Mouse (Mus musculus) right cerebral cortex, postnatal 10 days (tissue): Measurements from ENCODE around the gene Tnp2.
"Not testable (repeated sequence)": the region's sequence is repeated elsewhere in the genome, so short reads cannot be mapped to it uniquely, and the experiment has no call there.

ENCODE experiments used
- DNase-seq, 2 experiments: peaks; one replicate each; pipeline ENCODE4 v3.0.0; 2021; ENCODE audit warnings: low spot score in 2 of 2

The Tnp2 gene

DNA sequence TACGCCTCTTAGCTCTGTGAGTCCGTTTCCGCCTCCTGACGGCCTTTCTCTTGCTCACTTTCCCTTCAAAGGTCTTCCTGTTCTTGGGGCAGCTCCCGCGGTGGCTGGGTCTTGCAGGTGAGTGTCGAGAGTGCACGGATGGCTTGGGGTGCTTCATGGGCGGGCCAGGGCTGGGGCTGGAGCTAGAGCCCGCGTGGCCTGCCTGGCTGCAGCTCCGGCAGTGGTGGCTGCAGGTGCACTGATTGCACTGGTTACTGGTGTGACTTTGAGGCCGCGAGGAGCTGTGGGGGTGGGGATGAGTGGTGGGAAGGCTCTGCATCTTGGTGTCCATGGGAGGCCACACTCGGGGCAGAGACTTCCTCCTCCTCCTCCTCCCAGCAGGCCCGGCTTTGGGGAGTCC is at the start of gene Tnp2:
Gene Tnp2 (minus strand): TSS at position 390 of the 400 bp plus-strand sequence.
- DNase-seq = no peak

- no peak for DNase-seq
Measured at GRCm38 (mm10) chr16:10837903-10838302, 49.4 kb upstream of the Tnp2 start.

GRCm38 (mm10) chr16:10837250-10837649 is 48.8 kb upstream of the Tnp2 start:
- DNase-seq = no peak

DNA sequence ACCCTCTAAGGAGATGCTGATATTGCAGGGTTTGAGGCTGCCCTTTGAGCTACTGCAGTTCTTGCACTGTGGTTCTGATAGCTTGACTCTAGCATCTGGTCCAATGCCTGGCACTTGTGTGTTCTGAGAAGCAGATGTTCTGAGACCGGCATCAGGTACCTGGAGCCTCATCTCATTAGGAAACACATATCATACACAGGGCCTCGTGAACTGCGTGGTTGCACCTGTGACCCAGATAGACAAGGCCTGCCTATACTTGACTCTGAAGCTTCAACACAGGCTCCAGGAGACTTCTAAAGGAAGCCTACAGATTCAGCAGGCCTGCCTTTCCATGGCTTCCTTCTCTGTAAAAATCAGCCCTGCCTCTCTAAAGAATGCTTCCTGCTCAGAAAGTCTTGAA is 47.9 kb upstream of the Tnp2 start:
- DNase-seq = no peak

DNA sequence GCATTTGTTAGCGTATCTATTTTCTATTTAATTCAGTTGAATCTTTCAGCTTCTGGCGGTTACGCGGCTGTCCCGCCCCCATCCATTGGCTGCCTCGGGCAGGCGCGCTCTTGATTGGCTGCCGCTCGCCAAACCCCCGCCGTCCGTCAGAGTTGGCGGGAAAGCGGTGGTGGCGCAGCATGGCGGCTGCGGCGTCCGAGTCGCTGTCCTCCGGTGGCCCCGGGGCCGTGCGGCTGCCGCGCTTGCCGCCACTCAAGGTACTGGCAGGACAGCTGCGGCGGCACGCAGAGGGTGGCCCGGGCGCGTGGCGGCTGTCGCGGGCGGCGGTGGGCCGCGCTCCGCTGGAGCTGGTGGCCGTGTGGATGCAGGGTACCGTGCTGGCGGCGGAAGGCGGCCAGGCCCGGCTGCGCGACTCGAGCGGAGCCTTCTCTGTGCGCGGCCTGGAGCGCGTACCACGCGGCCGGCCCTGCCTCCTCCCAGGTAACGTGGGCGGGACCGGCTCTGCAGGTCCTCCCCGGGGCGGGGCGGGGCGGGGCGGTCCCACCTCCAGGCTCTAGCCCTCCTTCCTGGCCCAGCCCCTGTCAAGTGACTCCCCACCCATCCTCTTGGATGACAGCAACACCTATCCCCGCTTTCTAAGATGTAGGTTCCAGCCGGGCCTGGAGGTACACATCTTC is 46.6 kb upstream of the Tnp2 start, which contains the start of gene Rmi2:
Gene Rmi2 (plus strand): TSS at position 149 of the 677 bp plus-strand sequence.
- DNase-seq = peak; percentile 92

GRCm38 (mm10) chr16:10834542-10834910 is 46.1 kb upstream of the Tnp2 start:
- DNase-seq = no peak

DNA sequence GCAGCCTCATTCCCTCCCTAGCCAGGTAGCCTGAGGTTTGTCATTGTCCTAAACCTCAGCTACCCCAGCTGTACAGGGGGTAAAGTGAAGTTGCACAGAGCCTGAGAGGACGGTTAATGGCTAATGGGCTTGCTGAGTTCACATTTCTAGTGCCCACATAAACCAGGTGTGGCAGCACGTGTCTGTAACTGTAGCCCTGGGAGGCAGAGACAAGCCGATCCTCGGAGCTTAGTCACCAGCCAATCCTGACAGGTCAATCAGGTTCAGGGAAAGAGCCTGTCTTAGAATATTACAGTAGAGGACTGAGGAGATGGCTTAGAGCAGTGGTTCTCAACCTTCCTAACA is 40.0 kb upstream of the Tnp2 start:
- no peak for DNase-seq

- no peak for DNase-seq
Measured at GRCm38 (mm10) chr16:10827766-10828460, 39.5 kb upstream of the Tnp2 start.

DNA sequence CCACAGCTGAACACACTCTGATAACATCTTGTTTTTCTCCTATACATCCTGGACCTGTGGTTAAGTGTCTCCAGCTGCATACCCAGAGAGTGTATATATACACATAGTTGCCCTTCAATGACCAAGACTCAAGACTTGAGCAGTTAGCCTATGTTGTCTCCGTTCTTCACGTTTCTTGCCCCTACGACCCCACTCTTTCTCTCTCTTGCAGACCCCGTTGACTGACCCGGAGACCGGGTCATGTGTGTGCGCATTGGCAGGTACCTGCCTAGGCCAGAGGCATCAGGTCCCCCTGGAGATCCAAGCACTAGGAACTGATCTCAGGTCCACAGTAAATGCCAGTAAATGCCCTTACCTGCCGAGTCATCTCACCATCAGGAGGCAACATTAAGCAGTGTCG is 38.8 kb upstream of the Tnp2 start:
- DNase-seq = no peak

DNA sequence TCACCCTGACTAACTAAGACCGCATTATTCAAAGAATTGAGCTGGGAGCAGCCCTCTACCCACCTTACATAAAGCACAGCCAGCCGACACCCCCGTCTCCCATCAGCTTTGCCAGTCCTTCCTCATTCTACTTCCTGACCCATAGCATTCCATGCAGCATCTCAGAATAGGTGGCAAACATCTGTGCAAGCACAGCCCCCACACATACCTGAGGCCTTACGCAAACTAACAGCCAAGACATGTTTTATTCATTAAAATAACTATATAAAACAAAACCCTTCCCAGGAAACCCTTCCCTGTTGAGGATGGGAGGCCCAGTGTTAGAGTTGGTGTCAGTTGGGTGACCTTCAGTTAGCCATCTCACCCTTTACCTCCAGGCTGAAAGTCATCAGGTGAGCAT is 37.4 kb upstream of the Tnp2 start:
- no peak for DNase-seq

DNA sequence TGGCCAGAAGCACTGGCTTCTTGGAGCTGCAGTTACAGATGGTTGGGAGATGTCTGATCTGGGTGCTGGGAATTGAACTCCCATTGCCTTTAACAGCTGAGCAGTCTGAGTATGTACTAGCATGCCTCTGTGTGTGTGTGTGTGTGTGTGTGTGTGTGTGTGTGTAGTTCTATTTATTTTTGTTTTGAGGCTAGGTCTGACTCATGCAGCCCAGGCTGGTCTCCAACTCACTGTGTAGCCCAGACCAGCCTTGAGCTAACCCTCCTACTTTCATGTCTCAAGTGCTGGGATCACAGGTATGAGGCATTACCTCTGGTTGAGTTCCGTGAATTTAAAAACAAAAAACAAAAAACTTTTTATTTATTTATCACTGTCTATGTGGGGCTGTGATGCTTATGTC is 36.1 kb upstream of the Tnp2 start:
- no peak for DNase-seq

DNA sequence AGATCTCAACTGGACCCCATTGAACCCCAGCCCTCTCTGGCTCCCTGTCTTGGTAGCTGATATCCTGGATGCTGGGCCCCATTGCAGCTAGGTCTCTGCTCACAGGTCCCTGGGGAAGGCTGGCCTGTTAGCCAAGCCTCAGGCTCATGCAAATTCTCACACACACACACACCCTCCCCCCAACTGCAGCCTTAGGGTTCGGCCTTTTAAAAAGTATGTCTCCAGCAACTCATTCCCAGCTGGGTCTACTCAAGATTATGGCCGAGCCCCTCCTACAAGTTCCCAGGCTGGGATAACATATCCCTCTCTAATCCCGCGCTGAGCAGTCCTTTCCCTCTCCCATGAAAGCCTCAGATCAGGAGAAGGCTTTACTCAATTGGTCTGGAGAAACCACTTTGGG is 32.9 kb upstream of the Tnp2 start:
- no peak for DNase-seq

DNA sequence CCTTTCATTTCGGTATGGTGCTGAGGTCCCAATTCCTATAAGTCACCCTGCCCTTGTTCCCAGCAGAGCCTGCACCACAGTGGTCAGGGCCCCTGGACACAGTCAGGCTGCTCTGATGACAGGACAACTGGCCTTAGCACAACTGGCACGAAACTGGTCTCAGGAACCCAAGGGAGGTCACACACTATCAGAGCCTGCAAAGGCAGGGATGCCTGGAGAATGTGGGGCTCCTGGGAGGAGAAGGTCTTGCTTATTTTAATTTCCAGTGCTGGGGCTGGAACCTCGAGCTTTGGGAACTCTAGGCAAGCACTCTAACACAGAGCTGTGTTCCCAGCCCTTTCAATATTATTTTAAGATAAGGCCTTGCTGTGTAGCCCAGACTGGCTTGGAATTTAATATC is 31.5 kb upstream of the Tnp2 start:
- DNase-seq = no peak

DNA sequence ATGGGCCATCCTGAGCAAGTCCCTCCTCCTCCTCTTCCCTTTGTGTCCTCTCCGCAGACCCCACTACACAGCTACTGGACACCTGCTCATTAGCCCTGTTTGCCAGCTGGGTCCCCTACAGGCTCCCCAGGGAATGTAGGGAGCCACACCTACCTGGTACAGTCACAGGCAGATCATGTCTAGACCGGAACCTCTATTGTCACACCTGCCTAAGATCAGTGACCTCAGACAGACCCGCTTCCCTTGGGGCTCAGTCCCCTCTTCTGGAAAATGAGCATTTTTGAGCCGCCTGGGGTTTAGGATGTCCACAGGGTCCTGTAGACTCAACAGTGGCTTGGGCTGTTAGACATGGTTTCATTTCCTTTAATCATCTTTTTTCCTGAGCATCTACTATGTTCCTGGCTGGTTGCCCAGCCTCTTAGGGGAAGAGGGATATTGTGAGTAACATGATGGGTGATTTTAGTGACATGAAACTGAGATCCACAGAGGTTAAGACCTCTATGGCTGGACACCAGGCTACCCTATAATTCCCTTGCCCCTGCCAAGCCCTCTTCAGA is 30.2 kb upstream of the Tnp2 start:
- no peak for DNase-seq

- no peak for DNase-seq
Measured at GRCm38 (mm10) chr16:10814864-10815263, 26.4 kb upstream of the Tnp2 start.

GRCm38 (mm10) chr16:10813726-10814125 is 25.3 kb upstream of the Tnp2 start:
- no peak for DNase-seq

GRCm38 (mm10) chr16:10812865-10813371 is 24.5 kb upstream of the Tnp2 start, which contains the start of gene Gm11172:
Gm11172 (plus strand) TSS chr16:10812915.
- no peak for DNase-seq

DNA sequence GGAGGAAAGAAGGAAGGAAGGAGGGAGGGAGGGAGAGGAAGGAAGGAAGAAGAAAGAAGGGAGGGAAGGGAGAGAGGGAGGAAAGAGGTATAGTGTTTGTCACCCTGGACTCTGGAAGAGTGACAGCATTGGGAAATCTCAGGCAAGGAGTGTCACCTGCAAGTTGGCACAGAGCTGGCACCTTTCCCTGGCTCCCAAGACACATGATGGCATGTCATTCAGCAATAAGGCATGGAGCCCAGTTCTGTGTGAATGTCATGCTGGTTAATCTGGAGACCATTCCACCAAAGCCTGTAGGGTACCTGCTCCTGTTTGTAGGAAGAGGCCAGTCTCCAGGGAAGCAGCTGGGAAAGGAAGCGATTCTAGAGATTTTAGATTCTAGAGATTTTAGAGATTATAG is 21.9 kb upstream of the Tnp2 start:
- DNase-seq = no peak

DNA sequence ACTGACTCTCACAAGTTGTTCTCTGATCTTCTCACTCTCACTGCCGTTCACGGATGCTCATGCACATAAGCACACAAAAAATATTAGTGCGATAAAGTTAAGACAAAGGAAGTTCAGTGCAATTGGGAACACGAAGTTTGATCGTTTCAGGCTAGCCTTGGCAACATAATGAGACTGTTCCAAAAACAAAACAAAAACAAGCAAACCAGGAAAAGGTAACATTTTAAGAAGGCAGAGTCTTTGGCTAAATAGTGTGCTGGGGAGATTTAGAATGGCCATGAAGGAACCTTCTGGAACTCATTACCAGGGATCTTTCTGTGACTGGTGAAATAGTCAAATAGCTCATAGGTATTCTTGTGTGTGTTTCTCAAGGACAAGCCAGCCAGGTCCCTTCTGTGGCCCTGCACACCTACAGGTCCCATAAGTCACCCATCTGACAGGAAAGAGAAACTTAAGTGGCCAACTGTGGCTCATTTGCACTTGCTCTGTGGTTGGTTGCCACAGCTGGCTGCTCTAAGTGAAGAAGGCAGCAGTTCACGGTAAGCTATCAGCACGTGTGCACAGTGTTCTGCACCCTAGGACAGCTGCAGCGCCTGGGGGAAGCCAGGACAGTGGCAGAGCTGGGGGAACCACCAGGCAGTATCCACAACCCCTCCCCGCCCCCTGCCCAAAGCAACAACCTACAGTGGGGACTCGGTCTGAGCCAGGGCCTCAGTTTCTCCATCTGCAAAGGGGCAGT is 17.5 kb upstream of the Tnp2 start, which contains the start of gene Prm1:
Gene Prm1 (minus strand): TSS at position 51 of the 739 bp plus-strand sequence.
- DNase-seq = no peak

GRCm38 (mm10) chr16:10802420-10802819 is 14.0 kb upstream of the Tnp2 start:
- not testable (repeated sequence) for DNase-seq

GRCm38 (mm10) chr16:10796034-10796433 is 7.6 kb upstream of the Tnp2 start, which contains the start of gene Prm2:
Prm2 (minus strand) TSS chr16:10796134.
- no peak for DNase-seq

GRCm38 (mm10) chr16:10790702-10791101 is 2.2 kb upstream of the Tnp2 start, which contains the start of gene Prm3:
Prm3 (minus strand) TSS chr16:10790914.
- no peak for DNase-seq
